Mouse (Mus musculus) ovary, adult 18-20 months (tissue): ENCODE results near the gene Angpt4.
A peak's percentile ranks its signal among the peaks of the same experiment; 100 is the strongest.

Experiments used
- DNase-seq: peaks from one replicate; pipeline ENCODE4 v3.0.0; 2022; ENCODE audit warnings: low spot score, mixed read lengths

Angpt4 gene

DNA sequence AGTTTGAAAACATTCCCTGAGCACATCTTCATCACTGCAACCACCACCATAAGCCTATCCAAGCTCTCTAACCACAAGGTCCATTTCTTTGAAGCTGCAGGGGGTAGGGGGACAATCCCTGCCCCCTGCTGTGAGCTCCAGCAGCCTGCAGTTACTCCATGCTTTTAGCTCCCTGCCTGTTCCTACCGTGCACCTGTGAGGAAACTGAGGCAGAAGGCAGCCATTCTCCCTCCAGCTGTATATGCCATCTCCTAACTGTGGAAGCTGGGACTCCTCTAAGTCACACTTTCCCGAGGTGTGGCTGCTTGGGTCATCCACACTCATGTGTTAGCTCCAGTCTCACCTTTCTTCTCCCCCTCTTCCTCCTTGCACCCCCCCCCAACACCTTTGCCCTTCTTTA is 4.1 kb downstream of the Angpt4 start:
- DNase-seq, result no peak

DNA sequence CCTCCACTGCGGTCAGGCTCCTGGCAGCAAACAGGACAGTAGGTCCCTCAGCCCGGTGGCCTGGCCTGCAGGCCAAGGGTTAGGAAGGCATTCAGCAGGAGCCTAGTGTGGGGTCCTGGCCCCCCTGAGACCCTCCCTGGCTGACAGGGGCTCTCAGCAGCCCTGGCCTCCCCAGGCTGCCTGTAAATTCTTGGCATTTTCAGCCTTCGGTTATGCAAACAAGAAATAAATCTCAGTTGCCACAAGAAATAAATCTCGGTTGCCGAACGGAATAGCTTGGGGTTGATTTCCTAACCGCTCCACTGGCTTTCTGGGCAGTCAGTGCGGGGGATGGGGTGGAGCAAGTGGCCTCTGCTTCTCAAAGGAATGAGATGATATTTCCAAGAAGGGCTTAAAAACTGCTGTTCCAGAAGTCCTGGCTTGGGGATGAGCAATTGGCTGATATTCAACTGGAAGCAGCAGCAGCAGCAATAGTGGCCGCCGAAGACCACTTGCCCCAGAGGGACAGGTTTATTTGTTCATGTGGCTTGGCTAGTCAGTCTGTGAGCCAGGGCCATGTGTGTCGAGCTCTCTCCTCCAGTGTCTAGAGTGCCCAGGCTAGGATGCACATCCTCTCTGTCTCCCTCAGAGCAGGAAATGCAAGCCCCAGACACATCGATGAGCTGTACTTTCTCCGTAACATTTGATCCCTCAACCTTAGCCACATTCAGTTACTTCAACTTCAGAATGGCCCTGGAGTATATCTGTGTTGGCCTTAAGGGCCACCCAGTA is 5.2 kb downstream of the Angpt4 start:
- DNase-seq, result peak; percentile 65

GRCm38 (mm10) chr2:151919140-151919539 is 8.1 kb downstream of the Angpt4 start:
- DNase-seq, result peak; percentile 72

DNA sequence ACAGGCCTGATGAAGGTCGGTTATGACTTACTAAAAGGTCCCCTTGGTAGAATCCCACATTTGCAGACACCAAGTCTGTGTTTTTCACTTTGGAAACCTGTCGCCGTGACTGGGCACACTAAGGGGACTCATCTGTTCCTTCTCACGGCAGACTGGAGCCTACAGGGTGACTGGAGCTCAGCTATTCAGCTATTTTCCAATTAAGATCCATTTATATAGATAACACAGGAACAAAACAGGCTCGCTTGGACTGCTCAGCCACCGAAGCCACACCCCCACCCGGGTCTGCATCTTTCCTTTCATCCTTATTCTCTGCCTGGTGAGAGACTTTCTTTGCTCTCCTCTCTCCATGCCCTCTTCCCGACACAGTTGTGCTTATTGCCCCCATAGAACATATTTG is 10.1 kb downstream of the Angpt4 start:
- DNase-seq, result no peak

- no peak for DNase-seq
Measured at GRCm38 (mm10) chr2:151921596-151921995, 10.6 kb downstream of the Angpt4 start.

GRCm38 (mm10) chr2:151924276-151924675 is 13.3 kb downstream of the Angpt4 start:
- DNase-seq, result no peak

DNA sequence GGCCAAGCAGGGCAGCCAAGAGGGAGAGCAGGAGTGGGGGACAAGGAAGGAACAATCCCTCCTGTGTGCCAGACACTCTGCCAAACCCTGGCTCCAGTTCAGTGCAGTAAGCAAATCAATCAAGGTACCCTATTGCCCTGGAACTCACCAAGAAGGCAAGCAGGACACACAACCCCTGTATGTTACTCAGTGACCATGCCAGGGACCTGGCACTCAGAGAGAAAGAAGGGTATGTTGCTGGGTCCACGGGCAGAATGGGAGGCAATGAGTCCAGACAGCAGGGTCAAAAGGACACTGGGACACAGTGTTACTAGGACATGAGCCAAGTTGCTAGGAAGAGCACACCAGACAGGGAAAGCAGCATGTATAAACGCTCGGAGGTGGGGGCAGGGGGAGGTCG is 14.7 kb downstream of the Angpt4 start:
- no peak for DNase-seq

GRCm38 (mm10) chr2:151927103-151927502 is 16.1 kb downstream of the Angpt4 start:
- no peak for DNase-seq

DNA sequence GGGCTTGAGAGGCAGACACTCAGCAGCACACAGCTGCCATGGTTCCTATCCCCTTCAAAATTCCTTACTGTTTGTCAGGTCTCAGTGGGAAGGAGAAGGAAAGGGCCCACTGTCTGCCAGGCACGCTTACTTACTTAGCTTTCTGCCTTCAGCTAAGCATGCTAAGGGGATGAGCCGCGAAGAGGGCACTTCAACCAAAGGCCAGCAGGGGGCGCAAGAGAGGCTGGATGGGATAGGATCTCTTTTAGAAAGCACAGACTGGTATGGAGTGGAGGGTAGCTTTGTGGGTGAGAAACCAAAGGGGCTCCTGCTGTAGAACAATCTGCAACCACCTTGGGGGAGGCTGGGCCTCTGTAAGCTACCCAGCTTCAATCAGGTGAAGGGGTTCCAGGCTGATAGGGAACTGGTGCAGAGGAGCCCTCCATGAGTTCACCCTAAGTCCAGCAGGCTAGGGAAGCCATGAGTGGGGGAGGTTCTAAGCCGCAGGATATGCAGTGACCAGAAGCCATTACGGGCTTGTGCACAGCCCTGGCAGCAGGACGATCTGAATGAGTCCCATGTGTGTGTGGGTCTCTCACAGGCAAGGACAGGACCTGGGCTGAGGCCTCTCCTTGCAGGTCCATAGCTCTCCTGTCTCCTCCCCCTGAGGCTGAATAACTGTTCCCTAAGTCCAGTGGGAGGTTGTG is 19.5 kb downstream of the Angpt4 start:
- peak; percentile 42 for DNase-seq

- DNase-seq, result no peak
Measured at GRCm38 (mm10) chr2:151937893-151938292, 26.9 kb downstream of the Angpt4 start.

GRCm38 (mm10) chr2:151938780-151939200 is 27.8 kb downstream of the Angpt4 start:
- peak; percentile 65 for DNase-seq

- DNase-seq, result no peak
Measured at GRCm38 (mm10) chr2:151939651-151940420, 28.8 kb downstream of the Angpt4 start.

GRCm38 (mm10) chr2:151941269-151941668 is 30.3 kb downstream of the Angpt4 start:
- DNase-seq, result no peak

DNA sequence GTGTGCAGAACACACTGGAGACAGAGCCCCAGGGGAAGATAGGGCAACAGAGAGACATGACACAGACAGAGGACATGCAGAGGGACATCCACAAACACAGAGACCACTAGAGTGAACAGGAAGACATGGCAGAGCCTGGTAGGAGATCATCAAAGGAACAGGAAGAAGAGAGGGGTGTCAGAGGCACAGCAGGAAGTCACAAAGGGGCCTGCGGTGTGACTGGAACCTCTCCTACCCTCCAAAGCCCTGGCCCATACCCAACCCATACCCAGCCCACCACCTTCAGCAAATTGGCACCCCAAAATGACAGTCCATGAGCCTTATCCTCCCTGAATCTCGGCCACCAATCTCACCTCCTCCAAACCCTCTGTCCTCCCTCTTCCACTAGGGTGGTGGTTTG is 33.1 kb downstream of the Angpt4 start:
- DNase-seq, result no peak

GRCm38 (mm10) chr2:151947617-151948016 is 36.6 kb downstream of the Angpt4 start:
- DNase-seq, result no peak

DNA sequence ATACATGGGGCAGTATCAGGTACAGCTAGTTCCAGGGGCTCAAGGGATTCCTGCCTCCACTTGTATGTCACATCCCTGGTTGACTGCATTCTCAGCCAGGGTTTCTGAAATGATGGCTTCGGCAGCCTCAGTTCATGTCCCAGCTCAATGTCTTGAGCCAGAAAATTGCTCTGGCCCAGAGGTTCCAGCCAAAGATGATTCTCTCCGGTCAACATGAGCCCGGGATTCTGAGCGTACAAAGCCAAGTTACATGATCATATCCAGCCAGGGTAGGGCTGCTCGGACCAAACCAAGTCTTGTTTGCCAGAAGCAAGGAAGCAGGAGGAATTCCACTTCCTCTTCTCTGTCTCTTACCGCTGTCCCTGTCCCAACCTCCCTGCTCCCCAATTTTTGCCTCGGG is 37.3 kb downstream of the Angpt4 start:
- DNase-seq, result no peak

DNA sequence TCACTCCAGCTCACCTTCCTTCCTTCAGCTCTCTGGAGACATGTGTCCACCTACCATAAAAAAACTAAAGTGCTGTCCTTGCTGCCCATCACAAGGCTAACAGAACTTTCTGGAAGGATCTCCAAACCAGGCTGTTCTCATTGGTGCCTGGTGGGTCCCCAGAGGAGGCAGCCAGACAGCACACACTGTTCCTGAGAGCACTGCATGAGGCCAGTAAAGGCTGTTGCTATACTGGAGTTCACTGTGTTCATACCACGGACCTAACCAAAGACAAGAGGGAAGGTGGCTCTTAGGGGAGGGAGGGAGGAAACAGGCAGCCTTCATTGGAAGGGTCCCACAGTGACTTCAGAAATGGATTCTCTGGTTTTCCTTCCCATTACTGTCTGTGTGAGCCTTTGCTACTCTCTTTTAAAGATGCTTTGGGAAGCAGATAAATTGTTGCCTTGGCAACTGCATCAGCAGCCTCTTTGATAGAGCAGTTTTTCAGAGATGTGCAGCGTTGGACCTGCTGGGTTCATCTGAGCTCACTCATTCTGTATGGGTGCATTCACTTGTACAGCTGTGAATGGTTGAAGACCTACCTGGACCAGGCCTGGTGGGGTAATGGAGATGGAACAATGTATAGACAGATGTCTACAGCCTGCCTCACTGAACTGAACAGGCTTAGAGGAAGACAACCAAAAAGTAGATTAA is 38.2 kb downstream of the Angpt4 start:
- DNase-seq, result no peak

DNA sequence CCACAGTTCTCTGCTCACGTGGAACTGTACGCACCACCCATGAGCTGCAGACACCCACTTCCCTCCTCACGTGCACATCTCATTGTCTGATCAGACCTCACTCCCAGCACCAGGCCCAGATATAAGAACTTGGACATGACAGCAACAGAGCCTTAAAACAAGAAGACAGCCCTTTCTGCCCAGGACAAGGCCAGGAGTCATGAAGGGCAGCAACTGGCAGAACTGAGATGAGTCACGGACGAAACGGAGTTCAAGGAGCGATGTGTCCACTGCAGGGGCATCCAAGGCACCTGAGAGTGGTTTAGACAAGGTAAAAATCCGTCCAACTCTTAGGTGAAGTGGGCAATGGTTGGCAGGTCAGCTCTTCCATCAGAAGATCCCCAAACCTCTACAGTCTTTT is 42.7 kb downstream of the Angpt4 start:
- no peak for DNase-seq

DNA sequence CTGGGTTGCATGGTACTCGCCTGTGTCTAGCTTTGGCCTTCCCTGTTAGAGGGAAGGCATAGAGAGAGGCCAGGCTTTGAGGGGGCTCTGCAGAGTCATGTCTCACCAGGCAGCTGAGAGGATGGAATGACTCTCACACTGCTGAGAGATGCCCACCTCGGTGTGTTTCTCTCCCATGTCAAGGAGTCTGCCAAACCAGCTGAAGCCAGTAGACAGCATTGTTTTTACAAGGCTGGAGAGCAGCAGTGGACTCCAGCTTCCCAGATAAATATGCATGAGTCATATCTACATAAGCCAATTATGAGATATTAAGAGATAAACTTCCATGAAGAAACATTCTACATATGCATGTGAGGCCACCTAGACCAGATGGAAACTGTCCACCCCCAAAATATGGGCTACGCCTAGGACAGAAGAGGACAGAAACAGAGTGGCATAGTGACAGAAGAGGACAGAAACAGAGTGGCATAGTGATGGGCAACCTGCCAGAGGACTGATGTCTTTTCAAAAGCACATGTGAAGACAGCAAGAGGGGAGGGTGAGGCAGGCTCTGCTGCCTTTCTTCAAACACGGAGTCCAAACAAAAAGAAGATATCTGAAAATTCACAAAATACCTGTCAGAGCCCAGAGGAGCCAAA is 45.6 kb downstream of the Angpt4 start:
- no peak for DNase-seq

- no peak for DNase-seq
Measured at GRCm38 (mm10) chr2:151959274-151959673, 48.3 kb downstream of the Angpt4 start.

DNA sequence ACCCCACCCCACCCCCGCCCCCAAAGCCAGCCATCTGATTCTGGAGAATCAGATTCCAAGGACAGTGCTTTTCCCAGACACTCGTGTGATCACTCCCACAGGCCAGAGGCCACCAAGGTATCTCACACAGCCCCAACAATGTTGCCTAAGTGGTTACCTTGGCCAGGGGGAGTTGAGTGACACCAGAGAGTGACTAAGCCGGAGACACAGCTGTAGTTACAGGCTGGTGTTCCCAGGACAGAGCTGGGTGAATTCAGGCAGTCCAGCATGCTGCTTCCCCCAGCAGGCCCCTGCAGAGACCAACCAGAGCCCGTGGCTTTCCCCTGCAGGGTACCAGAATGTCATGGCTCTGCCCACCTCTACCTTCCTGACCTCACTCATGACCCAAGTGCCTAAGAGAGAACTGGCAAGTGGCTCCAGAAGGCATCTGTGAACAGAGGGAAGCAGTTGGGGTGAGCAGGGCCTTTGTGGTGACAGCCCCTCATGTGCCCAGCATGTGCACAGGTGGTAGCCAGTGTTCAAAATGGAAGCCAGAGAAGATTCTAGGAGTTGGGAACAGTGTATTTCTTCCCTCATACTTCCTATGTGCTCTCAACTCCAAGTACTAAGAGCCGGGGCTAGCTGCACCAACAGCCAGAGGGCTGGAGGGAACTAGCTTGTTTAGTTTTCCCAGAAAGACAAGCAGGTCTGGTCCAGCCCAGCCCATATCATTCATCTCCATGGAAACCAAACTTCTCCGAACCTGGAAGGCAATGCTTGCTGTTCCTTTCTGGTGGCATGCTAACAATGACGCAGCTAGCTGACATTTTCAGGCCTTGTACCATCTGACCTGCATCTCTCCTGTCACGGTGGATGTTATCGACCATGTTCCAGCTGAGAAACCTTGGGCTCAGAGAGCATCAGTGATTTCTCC is 50.5 kb downstream of the Angpt4 start:
- DNase-seq, result no peak
